Mouse (Mus musculus) myocyte (in vitro differentiated cells): ENCODE results near the gene Ppp3ca. TPM values are rescaled to one million over a fixed set of nuclear protein-coding genes. Genes with fewer than 3 reads are reported as not detected.

Source experiments
- H3K27me3 ChIP-seq: one replicate; pipeline ENCODE4 v1.6.1; 2011; ENCODE audit not compliant: control insufficient read depth, insufficient read depth, insufficient read length
- H3K36me3 ChIP-seq: one replicate; pipeline ENCODE4 v1.6.1; 2011; ENCODE audit not compliant: control insufficient read depth, insufficient read depth
- H3K4me2 ChIP-seq: one replicate; pipeline ENCODE4 v1.6.1; 2011; ENCODE audit warnings: low read depth, control low read depth
- H3K4me3 ChIP-seq: one replicate; pipeline ENCODE4 v1.5.1; 2011; ENCODE audit warnings: mild to moderate bottlenecking, control low read depth, moderate library complexity
- H3K79me2 ChIP-seq: one replicate; pipeline ENCODE4 v1.6.1; 2011; ENCODE audit not compliant: control insufficient read depth, insufficient read depth
- H3ac ChIP-seq: one replicate; pipeline ENCODE4 v1.6.1; 2011; ENCODE audit not compliant: control insufficient read depth, insufficient read length
- CEBPB ChIP-seq: IDR thresholded peaks from 2 replicates; pipeline ENCODE4 v1.6.1; 2011; ENCODE audit warnings: mild to moderate bottlenecking, moderate library complexity; ENCODE audit not compliant: poor library complexity, insufficient read depth, severe bottlenecking
- E2F4 ChIP-seq: IDR thresholded peaks from one replicate; pipeline ENCODE4 v1.6.1; 2011; ENCODE audit warnings: mild to moderate bottlenecking, control low read depth, moderate library complexity; ENCODE audit not compliant: insufficient read depth
- MAX ChIP-seq: IDR thresholded peaks from one replicate; pipeline ENCODE4 v1.6.1; 2011; ENCODE audit warnings: low read depth, mild to moderate bottlenecking, control low read depth
- MYOD1 ChIP-seq, 3 experiments: IDR thresholded peaks; one replicate each; pipeline ENCODE4 v1.6.1; 2011; ENCODE audit warnings: control low read depth in 2 of 3, low read depth in 2 of 3, mild to moderate bottlenecking in 2 of 3, moderate library complexity in 1 of 3; ENCODE audit not compliant: insufficient read length in 2 of 3, control insufficient read depth in 1 of 3
- MYOG ChIP-seq, 3 experiments: IDR thresholded peaks; one replicate each; pipeline ENCODE4 v1.6.1; 2011; ENCODE audit warnings: control low read depth in 2 of 3, low read depth in 2 of 3, mild to moderate bottlenecking in 2 of 3; ENCODE audit not compliant: insufficient read length in 2 of 3, control insufficient read depth in 1 of 3, insufficient read depth in 1 of 3
- POLR2A ChIP-seq: IDR thresholded peaks from one replicate; pipeline ENCODE4 v1.6.1; 2011; ENCODE audit warnings: low read depth, mild to moderate bottlenecking, control low read depth, moderate library complexity; ENCODE audit not compliant: insufficient read length
- POLR2AphosphoS2 ChIP-seq: IDR thresholded peaks from one replicate; pipeline ENCODE4 v1.6.1; 2011; ENCODE audit warnings: low read depth, control low read depth; ENCODE audit not compliant: insufficient read length
- REST ChIP-seq: IDR thresholded peaks from one replicate; pipeline ENCODE4 v1.6.1; 2011; ENCODE audit warnings: mild to moderate bottlenecking, control low read depth, moderate library complexity; ENCODE audit not compliant: insufficient read depth, insufficient read length
- SRF ChIP-seq: IDR thresholded peaks from one replicate; pipeline ENCODE4 v1.6.1; 2011; ENCODE audit warnings: low read depth; ENCODE audit not compliant: control insufficient read depth, insufficient read length
- TCF12 ChIP-seq: IDR thresholded peaks from one replicate; pipeline ENCODE4 v1.6.1; 2011; ENCODE audit warnings: mild to moderate bottlenecking, control low read depth; ENCODE audit not compliant: poor library complexity, insufficient read depth, severe bottlenecking
- TCF3 ChIP-seq: IDR thresholded peaks from one replicate; pipeline ENCODE4 v1.6.1; 2011; ENCODE audit warnings: low read depth, control low read depth; ENCODE audit not compliant: insufficient read length
- USF1 ChIP-seq: IDR thresholded peaks from one replicate; pipeline ENCODE4 v1.6.1; 2011; ENCODE audit warnings: low read depth, mild to moderate bottlenecking, control low read depth, moderate library complexity
- polyA plus RNA-seq: library from polyadenylated mRNA; unstranded; fragments of >200 nt; fragmentation: generic; extraction: Trizol; gene quantifications from one replicate; pipeline ENCODE4 v1.2.1, GENCODE M21; 2012; ENCODE audit warnings: missing spikeins

The Ppp3ca gene
- polyA plus RNA-seq, 1 experiment: 34.0 TPM

DNA sequence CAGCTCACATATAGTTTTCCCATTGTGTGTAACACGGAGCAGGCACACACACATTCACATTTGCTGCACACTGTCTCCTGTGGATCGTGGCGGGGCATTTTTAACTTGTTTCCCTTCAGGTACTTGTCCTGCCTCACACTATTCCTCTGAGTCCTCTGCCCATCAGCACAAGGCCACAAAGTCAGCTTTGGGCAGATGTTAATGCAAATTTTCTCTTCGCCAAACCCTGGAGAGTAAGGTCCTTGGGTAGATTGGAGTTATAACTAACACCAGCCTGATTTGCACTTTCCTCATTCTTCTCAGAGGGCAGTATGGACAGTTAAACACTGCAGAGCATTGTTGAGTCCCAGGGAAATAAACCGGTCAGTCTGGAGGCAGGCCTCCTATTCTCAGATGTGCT is 69.0 kb downstream of the Ppp3ca start:
- no peak overlapping the region for H3ac ChIP-seq
- H3K4me3 ChIP-seq: no peak overlapping the region
- H3K79me2 ChIP-seq: peaks cover 53% of the 10 kb centered on the region

GRCm38 (mm10) chr3:136741659-136742058 is 71.7 kb downstream of the Ppp3ca start:
- Histone ChIP-seq H3K4me2 (no peak overlapping the region), H3K27me3 (no peaks in the 10 kb centered on the region), H3K36me3 (no peaks in the 10 kb centered on the region), H3K79me2 (peaks cover 62% of the 10 kb centered on the region), H3ac (no peak overlapping the region), H3K4me3 (no peak overlapping the region)
- no peak for TF ChIP-seq MYOG (IDR thresholded peaks at IDR 0.05; ENCODE audit: control insufficient read depth in 1 of 3, insufficient read depth in 1 of 3, insufficient read length in 2 of 3, low read depth in 2 of 3)
- TF ChIP-seq MYOD1 (IDR thresholded peaks at IDR 0.05; ENCODE audit: control insufficient read depth in 1 of 3, insufficient read length in 2 of 3, low read depth in 2 of 3): no peak
- TF ChIP-seq REST: no peak
- no peak for TF ChIP-seq POLR2A
- no peak for TF ChIP-seq MAX
- TF ChIP-seq TCF3: no peak
- TF ChIP-seq SRF: no peak
- TF ChIP-seq E2F4: no peak
- no peak for TF ChIP-seq CEBPB
- TF ChIP-seq TCF12: no peak
- TF ChIP-seq POLR2AphosphoS2: no peak
- TF ChIP-seq USF1: no peak

More for the DNA sequence above, 69.0 kb downstream of the Ppp3ca start:
- H3K4me2 ChIP-seq: no peak overlapping the region
- no peak for TF ChIP-seq E2F4
- no peak for TF ChIP-seq TCF3
- no peak for TF ChIP-seq USF1
- no peak for TF ChIP-seq POLR2AphosphoS2
- no peak for TF ChIP-seq MYOG (IDR thresholded peaks at IDR 0.05; ENCODE audit: control insufficient read depth in 1 of 3, insufficient read depth in 1 of 3, insufficient read length in 2 of 3, low read depth in 2 of 3)
- TF ChIP-seq MAX: no peak
- TF ChIP-seq TCF12: no peak
- TF ChIP-seq CEBPB: no peak
- TF ChIP-seq POLR2A: no peak
- TF ChIP-seq SRF: no peak
- no peak for TF ChIP-seq MYOD1 (IDR thresholded peaks at IDR 0.05; ENCODE audit: control insufficient read depth in 1 of 3, insufficient read length in 2 of 3, low read depth in 2 of 3)
- no peak for TF ChIP-seq REST
- no peaks in the 10 kb centered on the region for H3K36me3 ChIP-seq
- no peaks in the 10 kb centered on the region for H3K27me3 ChIP-seq

DNA sequence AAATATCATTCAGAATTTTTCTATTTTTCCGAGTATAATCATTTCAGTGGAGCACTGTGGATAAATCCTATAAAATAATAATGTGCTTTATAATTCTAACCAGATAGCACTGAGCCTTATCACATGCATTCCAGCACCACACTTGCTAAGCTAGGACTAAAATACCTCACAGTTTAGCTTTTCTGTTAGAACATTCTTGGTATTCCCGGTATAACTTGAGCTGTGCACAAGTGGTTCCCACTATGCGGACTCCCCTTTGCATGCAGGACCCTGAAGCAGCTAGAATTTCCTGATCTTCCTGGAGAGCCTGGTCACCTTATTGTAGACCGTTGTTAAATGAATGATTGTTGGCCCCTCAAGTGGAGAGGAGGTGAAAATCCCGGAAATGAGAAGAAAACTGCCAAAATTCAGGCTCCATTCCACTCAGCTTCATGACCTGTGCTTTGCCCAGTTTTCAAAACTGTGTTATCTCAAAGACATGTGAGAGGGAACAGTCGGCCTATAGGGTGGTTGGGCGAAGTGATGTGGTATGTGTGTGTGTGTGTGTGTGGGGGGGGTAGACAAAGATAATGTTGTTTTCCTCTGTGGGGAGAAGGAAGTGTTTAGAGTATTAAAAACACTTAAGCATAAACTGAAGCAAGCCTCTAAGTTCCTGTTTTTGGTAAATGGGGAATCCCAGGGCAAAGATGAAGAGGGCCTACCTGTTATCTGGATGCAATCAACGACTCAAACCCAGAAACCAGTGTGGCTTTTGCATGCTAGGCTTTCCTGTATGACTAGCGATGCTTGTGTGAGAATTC is 72.5 kb downstream of the Ppp3ca start:
- Histone ChIP-seq H3K79me2 (peaks cover 67% of the 10 kb centered on the region), H3K27me3 (no peaks in the 10 kb centered on the region), H3ac (no peak overlapping the region), H3K36me3 (no peaks in the 10 kb centered on the region), H3K4me3 (no peak overlapping the region), H3K4me2 (no peak overlapping the region)
- TF ChIP-seq MAX (no peak), TCF12 (no peak), TCF3 (no peak), MYOD1 (IDR thresholded peaks at IDR 0.05; ENCODE audit: control insufficient read depth in 1 of 3, insufficient read length in 2 of 3, low read depth in 2 of 3) (no peak), MYOG (IDR thresholded peaks at IDR 0.05; ENCODE audit: control insufficient read depth in 1 of 3, insufficient read depth in 1 of 3, insufficient read length in 2 of 3, low read depth in 2 of 3) (no peak), POLR2AphosphoS2 (no peak), USF1 (no peak), E2F4 (no peak), SRF (no peak), POLR2A (no peak), REST (no peak), CEBPB (no peak)

GRCm38 (mm10) chr3:136744295-136744897 is 74.5 kb downstream of the Ppp3ca start:
- H3K79me2 ChIP-seq: peaks cover 67% of the 10 kb centered on the region
- no peaks in the 10 kb centered on the region for H3K27me3 ChIP-seq
- TF ChIP-seq SRF (no peak), POLR2A (no peak), MYOG (IDR thresholded peaks at IDR 0.05; ENCODE audit: control insufficient read depth in 1 of 3, insufficient read depth in 1 of 3, insufficient read length in 2 of 3, low read depth in 2 of 3) (no peak), TCF3 (no peak), MYOD1 (IDR thresholded peaks at IDR 0.05; ENCODE audit: control insufficient read depth in 1 of 3, insufficient read length in 2 of 3, low read depth in 2 of 3) (no peak), MAX (no peak), CEBPB (no peak), TCF12 (no peak), REST (no peak), POLR2AphosphoS2 (no peak), USF1 (no peak), E2F4 (no peak)
- no peak overlapping the region for H3K4me3 ChIP-seq
- H3ac ChIP-seq: no peak overlapping the region
- no peaks in the 10 kb centered on the region for H3K36me3 ChIP-seq
- H3K4me2 ChIP-seq: no peak overlapping the region
